Mouse (Mus musculus): ENCODE data around the gene Npy4r. TPM values are rescaled to one million over a fixed set of nuclear protein-coding genes. Genes with fewer than 3 reads are reported as not detected.

Gene Npy4r
- not detected for total RNA-seq (2021)

DNA sequence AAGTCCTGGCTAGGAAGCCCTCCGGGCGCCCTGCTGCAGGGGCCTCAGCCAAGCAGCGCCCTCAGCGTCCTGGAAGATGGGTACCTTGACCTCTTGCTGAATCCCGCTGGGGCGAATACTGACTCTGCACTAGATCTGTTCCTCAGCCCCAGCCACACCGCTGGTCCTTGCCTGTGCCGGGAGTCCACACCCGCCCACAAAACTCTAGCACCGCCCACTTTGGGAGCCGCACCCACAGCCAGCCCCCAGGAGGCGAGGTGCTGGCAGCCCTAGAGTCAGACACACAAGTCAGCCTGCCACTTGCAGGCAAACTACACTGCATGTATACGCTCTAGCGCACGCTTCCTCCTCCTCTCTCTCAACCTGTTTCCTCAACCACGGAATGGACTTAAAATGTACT lies at the start of gene Npy4r:
TSS of gene Npy4r (minus strand) at position 148 of the 400 bp plus-strand sequence.
- DNase-seq, result no peak

DNA sequence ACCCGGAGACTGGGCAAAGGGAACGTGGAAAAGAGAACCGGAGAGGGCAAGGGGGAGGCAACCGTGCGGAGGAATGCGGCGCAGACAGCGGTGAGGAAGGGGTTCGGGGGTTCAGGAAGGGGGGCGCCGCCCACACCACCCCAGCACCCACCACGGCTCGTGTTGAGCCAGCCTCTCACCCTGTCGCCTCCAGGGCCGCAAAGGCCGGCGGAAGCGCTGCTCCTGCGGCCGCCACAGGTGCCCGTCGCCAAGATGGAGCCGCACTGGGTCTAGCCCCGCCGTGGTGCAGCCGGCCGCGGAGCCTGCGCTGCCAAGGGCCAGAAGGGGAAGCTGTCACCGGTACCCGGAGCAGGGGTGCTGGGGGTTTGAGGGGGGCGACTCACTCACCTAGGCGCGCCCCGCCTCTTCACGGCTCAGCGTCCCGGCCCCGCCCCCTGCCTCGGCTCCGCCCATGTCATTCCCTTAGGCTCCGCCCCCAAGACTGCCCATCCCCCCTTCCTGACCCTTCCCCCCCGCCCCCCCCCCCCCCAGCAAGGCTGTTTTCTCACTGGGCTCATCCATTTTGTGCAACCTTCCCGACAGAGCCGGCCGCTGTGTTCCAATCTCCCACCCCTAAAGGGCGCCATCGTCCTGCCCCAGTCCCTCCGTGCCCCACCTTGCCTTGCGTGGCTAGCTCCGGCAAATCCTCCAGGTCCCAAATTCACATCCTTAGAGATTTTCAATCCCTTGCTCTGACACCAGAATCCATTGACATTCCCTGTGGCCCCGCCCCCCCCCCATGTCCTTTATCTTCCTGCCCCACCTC lies 49.1 kb upstream of the Npy4r start, which contains the start of gene Gprin2:
TSS of gene Gprin2 (minus strand) at position 423 of the 805 bp plus-strand sequence.
- DNase-seq, result peak in 1 of 2 experiments; percentile 17

DNA sequence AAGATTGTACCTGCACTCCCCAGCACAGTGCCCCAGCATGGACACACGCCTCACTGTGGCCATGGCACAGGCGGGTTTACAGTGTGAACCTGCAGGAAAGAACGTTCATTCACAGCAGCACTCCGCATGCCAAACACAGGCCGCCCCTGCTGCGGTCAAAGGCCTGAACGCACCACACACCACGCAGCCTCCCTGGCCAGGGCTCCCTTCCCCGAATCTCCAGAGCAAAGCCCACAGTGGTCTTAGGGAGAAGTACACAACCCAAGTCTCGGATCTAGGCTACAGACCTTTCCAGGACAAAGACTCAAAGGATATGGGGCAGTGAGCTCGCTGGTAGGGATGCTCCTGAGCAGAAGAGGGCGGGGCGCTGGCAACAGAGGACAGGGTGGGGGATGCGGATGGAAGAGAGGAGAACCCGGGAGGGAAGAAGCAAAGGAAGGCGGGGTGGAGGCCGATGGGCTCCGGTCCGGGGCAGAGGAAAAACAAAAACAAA lies 48.5 kb upstream of the Npy4r start:
- DNase-seq, result no peak

DNA sequence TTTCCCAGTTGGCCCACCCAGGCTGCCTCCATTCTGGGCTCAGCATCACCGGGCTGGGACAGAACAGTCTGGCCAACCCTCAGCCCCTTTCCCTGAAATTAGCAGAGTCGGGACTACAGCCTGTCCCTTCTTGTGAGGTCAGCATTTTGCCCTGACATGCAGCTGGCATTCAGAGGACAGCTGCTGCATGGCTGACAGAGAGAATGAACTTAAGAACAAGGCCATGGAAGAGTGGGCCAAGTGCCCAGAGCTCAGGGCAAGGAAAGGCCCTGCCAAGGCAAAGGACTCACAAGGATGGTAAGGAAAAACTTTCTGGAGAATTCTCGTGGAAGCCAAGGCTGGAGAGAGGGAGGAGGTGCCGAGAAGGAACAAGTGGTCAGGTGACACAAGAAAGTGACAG lies 44.4 kb upstream of the Npy4r start:
- no peak for DNase-seq

DNA sequence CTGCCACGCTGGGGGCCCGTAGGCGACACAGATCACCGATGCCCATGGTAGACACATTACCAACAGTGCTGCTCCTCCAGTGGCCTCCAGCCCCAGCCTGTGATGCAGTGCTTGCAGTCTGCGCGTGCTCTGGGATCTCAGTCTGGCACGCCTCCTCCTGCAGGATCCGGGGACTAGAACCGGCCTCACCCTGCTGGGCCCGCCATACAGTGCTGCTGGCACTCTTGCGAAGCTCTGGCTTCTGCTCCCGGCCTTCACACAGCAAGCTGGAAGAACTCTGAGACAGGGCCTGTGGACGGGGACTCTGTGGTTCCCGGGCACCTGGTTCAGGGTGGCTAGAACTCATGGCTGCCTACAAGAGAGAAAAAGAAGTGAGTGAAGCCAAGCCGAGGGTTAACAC lies 43.2 kb upstream of the Npy4r start:
- no peak for DNase-seq

DNA sequence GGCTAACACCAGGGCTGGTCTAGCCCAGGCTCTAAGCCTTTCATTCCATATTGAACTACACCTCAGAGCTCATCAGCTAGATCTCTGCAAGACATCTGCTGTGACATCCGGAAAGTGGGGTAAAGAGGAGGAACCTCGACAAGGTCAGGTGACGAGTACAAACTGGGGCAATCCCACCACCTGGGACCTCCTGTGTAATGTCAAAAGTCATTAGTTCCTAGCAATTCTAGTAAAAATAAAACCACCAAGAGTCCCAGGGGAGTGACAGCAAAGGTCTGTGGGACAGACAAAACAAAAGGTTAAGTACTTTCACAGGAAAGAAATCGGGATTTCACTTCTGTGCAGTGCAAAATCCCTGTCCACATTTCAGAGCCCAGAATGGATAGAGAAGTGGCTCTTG lies 41.6 kb upstream of the Npy4r start:
- DNase-seq, result no peak

DNA sequence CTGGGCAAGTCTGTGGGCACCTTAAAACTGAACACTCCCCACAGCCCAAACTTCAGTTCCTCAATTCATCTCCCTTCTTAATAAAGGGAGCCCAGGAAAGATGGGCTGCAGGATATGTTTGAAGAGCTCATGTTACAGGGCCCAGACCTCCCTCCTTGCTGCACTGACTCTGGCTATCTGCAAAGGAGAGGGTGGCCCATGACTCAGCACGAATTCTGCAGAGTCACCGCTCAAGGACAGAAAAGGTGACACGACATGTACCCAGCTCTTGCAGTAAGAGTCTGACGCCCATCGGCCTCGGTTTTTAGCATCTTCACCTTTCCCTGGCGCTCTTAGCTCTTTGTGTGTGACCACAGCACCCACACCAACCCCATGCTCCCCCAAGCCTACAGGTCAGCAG lies 38.1 kb upstream of the Npy4r start:
- no peak for DNase-seq

DNA sequence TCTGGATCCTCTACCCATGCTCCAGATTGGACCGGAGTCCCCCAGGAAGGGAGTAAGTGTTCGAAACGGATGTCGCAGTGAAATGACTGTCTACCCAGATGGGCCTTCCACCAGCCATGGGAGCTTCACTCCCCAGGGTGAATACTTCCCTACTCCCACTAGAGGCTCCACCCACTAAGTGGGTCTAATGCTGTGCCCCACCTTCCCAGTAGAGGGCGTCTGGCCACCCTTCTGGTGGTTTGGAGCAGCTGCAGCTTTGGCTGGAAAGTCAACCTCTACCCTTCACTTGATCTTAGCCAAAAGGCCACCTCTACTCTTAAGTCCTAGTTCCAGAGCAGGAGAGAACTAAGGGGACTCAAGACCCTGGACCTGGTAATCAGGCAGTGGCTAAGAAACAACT lies 36.3 kb upstream of the Npy4r start:
- peak in 1 of 2 experiments; percentile 24 for DNase-seq

DNA sequence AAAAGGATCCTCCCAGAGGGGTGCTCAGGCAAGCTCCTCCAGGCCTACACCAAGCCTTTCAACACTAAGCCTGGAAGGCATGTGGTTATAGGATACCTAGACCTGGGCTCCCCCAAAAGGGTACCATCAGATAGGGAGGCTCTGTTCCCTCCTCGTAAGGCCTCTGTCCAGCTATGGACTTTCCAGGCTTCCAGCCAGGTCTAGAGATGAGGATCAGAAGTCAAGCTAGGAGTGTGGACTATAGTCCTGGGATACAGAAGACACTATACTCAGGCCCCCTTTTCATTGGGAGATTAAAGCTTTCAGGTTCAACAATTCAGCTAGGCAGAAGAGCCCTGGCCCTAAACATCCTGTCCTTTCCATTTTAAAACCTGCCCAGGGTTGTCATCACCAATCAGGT lies 30.8 kb upstream of the Npy4r start:
- no peak for DNase-seq

DNA sequence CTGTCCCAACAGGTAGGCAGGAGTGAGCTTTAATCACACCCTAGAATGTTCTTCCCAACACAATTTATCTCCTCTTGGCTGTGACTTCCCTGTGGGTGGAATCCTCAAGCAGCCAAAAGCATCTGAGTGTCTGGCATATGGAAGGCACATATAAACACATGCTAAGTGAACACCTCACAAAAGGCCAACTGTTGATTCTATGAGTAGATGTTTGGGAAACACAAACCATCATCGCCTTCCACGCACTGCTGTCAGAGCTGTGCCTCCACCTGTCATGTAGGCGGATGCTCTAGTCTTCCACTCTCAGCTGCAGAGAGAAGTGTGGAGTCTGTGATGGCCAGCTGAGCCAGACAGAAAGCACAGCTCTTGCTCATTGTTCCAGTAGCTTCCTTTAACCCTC lies 27.1 kb upstream of the Npy4r start:
- DNase-seq, result peak; percentile 30 to 61

DNA sequence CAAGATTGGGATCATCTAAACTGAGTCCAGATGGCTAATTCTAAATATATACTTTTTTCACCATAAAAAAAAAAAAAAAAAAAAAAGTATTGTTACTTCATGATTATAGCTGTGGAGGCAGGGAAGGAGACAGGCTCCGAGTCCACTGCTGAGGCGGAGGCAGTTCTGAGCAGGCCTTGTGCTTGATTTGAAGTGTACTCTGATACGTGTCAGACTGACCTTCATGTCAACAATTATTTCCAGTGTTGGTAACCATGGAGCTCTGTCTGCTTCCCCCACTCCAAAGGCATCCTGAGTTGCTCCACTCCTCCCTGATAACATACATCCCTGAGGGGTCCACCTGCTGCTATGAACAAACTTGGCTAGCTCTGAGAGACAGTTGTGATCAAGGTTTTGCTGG lies 18.8 kb upstream of the Npy4r start:
- no peak for DNase-seq

DNA sequence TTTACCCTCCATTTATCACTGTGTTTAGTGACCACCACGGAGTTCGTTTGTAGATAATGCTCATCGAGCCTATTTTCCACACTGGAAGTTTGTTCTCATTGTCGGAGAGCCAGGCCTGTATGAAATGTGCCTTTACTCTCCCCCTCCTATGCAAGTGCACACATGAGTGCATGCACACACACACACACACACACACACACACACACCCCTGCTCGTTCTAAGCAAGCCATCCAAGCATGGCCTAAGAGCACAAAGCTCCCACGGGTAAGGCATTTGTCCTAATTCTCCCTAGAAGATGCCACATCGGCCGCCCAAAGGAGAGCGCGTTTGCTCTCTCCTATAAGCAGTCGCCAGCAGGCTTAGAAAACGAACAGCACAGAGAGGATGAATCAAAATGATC lies 3.5 kb upstream of the Npy4r start:
- no peak for DNase-seq

DNA sequence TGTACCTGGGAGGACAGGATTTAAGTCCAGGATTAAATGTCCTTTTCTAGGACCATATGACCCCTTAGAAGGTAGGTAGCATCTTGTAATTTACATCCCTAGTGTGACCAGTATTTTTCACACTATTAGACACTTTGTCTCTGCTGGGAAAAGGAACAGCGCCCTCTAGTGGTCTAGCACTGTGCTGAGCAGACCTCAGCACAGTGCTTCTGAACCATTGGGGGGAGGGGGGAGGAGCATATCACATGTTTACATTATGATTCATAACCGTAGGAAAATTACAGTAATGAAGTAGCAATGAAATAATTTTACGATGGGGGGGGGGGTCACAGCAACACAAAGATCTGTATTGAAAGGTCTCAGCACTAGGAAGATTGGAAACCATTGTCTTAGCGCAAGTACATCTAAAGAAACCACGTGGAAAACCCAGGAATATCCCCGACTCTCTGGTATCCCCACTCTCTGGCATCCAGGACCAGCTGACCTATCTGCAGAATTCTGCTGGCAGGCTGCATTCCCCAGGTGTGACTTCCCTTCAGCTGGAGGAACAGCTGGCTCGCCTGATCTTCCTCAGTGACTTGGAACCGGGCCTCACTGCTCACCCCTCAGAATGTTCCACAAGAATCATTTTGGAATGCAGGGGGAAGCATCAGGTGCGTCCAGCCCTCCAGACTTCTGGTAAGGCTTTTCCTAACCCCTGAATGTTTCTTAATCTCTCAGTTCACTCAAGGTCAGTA lies 2.5 kb upstream of the Npy4r start:
- peak in 1 of 2 experiments; percentile 24 for DNase-seq

DNA sequence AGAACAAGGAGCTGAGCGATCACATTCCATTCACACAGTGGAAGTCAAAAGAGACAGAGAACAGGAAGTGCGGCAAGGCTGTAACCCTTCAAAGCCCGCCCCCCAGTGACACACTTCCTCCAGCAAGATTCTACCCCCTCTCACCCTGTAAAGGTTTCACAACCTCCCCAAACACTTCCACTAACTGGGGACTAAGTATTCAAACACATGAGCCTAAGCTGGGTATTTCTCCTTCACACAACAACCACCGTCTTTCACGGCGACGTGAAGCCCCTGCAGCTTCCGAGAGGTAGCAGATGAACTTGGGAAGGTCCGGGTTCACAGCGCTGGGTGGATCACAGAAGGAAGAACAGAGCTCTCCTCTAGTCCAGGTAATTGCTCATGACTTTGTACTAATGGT lies 9.4 kb downstream of the Npy4r start:
- DNase-seq, result no peak

DNA sequence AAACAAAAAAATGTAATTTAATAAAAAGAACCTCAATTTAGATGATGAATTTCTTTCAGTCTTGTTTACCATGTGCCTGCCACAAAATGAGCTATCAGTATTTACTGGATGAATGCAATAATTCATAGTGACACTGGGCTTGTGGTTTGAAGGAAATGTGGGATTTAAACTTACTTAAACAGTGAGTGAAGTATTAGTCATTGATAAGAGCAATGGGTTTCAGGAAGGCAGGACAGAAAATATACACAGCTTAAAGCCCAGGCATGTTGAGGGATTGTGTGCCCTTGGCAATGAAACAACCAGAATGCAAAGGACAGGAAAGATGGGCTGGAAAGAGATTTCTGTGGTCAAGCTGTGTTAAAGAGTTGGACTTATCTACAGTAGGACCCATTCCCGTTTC lies 10.0 kb downstream of the Npy4r start:
- DNase-seq, result no peak

DNA sequence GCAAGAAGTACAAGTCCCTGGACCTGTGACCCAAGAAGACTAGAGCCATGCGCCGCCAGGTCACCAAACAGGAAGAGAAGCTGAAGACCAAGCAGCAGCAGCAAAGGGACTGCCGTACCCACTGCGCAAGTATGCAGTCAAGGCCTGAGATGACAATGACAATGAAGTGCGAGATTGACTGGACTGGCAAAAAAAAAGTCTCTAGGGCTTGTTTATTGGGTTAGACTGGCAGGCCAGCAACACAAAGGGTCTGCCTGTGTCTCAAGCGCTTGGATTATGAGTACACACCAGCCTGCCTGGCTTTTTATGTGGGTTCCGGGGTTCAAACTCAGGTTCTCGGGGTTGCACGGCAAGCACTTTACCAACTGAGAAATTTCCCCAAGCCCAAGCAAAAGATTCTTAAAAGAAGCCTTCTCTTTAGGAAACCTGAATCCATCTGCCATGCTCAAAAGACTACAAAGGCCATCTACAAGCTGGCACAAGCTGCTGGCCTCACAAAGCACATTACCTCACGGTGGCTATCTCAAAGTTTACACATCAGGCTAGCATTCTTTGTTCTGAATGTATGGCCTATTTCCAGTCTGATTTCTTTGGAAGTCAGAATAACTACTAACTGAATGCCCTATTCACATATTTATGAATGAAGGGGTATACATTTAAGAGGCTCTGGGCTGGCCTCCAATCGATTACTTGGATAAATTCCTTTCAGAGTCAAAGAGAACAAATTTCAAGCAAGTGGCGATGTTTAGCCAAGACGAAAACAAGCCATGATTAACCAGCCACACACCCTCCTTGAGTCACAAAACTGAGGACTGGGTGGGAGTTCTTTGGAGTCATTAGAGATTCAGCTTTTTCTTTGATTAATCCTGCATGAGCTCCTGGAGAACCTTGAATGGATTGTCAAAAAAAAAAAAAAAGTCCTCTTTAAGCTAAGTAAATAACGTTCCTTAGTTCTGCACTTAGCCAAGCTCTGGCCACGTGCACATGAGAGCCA lies 12.3 kb downstream of the Npy4r start:
- DNase-seq, result no peak

DNA sequence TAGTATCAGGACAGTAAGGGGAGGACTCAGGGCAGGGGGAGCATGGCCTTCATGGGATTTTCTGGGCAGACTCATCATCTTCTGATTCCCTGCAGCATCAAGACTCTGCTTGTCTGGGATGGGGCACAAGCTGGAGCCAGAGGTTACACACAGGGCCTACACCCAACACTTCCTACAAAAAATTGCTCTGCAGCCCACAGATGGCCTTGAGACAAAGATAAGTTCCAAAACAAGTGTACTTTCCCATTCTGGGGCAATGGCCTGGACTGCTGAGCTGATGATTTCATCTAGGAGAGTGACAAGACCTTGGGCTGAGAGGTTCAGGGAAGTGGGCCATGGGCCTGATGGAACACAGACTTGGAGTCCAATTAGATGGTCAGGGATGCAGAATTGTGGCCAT lies 16.9 kb downstream of the Npy4r start:
- no peak for DNase-seq

DNA sequence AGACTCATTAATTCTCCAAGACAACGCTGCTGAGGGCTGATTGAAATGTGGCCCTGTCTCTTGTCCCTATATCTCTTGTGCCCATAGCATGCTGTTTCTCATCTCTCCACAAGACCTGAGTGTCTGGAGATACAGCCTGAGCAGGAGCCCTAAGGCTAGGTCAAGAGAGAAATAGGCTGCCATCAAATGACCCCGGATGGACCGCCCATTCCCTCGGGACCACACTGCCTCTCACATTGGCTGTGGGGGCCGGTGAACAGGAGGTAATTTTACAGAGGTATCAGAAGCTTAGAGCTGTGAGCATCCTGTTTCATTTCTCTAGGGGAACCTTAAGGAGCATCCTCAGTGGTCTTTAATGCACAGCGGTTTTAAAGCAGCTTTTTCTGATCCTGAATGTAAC lies 21.1 kb downstream of the Npy4r start:
- DNase-seq, result no peak

DNA sequence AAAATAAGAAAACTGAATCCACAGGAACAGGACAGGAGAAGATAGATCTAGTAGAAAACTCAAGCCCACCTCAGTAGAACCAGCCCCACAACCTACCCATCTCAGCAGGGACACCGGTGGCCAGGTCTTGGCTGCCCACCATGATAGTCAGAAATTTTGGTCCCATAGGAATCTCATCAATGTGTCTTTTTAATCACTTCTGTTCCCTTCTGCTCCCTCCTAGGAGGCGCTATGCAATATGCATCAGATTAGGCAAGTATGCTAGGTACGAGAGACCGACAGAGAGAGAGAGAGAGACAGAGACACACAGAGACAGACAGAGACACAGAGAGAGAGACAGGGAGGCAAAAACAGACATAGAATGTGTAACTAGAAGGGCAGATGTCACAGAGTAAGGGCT lies 30.6 kb downstream of the Npy4r start:
- DNase-seq, result no peak

DNA sequence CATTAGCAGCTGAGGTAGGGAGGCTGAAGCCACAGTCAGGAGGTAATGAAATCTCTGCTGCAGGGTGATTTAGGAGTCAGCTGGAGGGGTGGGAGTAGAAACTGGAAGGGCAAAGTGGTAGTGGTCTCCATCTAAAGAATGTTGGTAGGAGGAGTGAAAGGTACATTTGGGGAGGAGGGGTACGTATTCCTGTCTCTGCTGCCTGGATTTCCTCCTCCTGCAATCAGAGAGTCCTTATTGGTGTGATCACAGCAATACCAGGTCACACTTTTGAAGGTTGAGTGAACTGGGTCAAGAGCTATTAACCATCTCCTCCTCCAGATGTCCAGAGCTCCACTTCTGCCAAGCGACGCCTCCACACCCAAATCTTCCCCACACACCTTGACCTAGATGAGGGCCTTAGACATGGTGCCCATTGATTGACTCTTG lies 31.4 kb downstream of the Npy4r start:
- no peak for DNase-seq

DNA sequence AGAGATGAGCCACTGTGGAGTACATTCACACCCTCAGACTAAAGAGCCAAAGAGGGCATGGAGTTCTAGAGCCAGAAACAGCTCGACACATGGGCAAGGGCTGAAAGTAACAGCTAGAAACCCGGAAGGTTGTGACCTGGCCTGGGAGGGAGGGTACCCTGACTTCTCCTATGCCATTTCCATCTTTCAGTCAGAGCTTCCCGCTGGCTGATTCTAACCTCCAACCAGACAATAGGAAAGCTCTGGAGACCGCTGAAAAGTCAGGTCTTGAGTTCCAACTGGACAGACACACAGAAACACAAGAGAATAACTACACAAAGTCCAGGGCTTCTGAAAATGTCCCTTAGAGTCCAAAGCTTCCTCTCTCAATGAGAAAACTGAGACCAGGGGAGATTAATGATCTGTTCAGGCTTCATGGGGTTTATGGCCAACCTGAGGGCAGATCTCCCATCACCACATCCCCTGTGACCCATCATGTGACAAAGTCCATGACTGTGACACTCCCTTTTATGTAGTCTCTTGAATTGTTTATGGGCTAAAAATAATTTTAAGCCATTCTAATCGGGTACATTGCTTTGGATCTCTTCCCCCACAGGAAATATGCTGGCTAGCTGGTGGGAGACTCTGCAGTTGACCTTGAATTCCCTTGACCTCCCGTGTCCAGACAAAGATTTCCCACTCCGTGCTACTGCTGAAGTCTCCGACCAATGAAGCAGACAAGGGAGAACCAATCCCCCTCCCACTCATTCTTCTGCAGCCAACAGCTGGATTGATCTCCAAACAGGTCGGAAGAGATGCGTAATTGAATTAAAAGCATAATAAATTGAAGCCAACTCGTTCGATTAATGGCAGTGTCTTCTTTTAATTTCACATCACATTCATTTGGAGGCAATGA lies 32.0 kb downstream of the Npy4r start:
- no peak for DNase-seq

Measured in layer of hippocampus, postnatal 36 days (tissue).